Comparison of ENCODE assay signal across 18 mouse cellular contexts in the genomic region with DNA sequence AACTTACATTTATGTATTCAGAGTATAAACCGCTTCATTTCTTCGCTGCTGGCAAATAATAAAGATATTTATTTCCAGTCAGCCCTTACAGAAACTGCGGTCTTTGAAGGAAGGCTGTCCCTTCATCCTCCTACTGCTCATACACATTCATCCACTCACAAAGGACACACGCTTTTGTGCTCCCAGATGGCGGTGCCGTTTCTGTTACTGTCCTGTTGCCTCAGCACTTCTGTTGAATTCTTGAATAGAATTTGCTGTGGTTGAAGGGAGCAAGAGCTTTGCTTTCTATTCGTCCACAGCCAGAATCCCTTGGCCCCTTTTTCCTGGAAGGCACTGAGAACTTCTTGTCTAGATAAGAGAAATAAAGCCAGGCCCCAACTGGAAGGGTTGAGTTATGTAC.
DNase-seq lines count a peak whose midpoint lies in the region; TF ChIP-seq lines count a peak whose summit lies in the region.
"Had no signal": no experiment of that assay in that cellular context is flagged by ENCODE, and none has a peak within 500 bp of the region (broad histone marks: within the 10 kb centered on the region; RNA-seq: fewer than 3 reads in every experiment).

No protein-coding gene starts in this region.

- H3K27ac ChIP-seq in left cerebral cortex, adult 2 months, result peak overlapping the region; percentile 24; the same call in 1 of the 2 replicates
- H3K27ac ChIP-seq: forebrain, embryonic 10.5 days; forebrain, embryonic 13.5 days; hindbrain, embryonic 10.5 days; hindbrain, embryonic 13.5 days; intestine, embryonic 15.5 days had no signal

- TF ChIP-seq CTCF in left cerebral cortex, adult 2 months (IDR thresholded peaks at IDR 0.05), result no peak

- intact Hi-C loops in heart, postnatal 36 days (cut with DNase I), result no loop called here
- intact Hi-C loops in left cerebral cortex, adult 2 months (cut with DNase I), result no loop called here

- no peak overlapping the region for H3K4me3 ChIP-seq in left cerebral cortex, adult 2 months
- H3K4me3 ChIP-seq: forebrain, embryonic 10.5 days; forebrain, embryonic 13.5 days; hindbrain, embryonic 10.5 days; hindbrain, embryonic 13.5 days; intestine, embryonic 15.5 days had no signal

- peak; percentile 77 for DNase-seq in heart, adult 11 months
- no peak for DNase-seq in heart, postnatal 36 days
- DNase-seq in left cerebral cortex, adult 2 months (ENCODE audit: extremely low spot score in 1 of 2, low spot score in 2 of 2), result no peak
- DNase-seq in left cerebral cortex, adult 9 months (ENCODE audit: low spot score in 2 of 2), result no peak
- DNase-seq in c-Kit-positive CD71-positive TER-119-positive erythroid progenitor cells, embryonic 14.5 days (ENCODE audit: low spot score), result peak; percentile 22
- DNase-seq in cerebellum, postnatal 25 days, result no peak
- DNase-seq: adrenal gland, postnatal 10 days; adrenal gland, postnatal 36 days; B cell, adult 2 months; cerebellum, adult 11-12 months; cerebellum, adult 8-10 months; gastrocnemius, postnatal 36 days; kidney, adult 11 months had no signal

Comparison
In these comparisons a context has a peak if more than half of its experiments do, and no peak if none do; other contexts are left out.
1. DNase-seq: peak in heart, adult 11 months (single experiment) and c-Kit-positive CD71-positive TER-119-positive erythroid progenitor cells, embryonic 14.5 days (single experiment); none in heart, postnatal 36 days (0 of 2), left cerebral cortex, adult 2 months (0 of 2), left cerebral cortex, adult 9 months (0 of 2) and cerebellum, postnatal 25 days (0 of 2).